Mouse (Mus musculus) layer of hippocampus, postnatal 10 days (tissue): ENCODE measurements around the gene Xxylt1. TPM values are rescaled to one million over a fixed set of nuclear protein-coding genes. Genes with fewer than 3 reads are reported as not detected.

Experiments used
- DNase-seq, 2 experiments: peaks; one replicate each; pipeline ENCODE4 v3.0.0; 2021; ENCODE audit warnings: low spot score in 2 of 2
- total RNA-seq, 2 experiments: library from RNA; stranded (reverse); gene quantifications; 2 replicates each; pipeline ENCODE4 v1.2.3; 2021

The Xxylt1 gene
- total RNA-seq, 2 experiments from 2014 or later = 21.8 to 22.6 TPM

DNA sequence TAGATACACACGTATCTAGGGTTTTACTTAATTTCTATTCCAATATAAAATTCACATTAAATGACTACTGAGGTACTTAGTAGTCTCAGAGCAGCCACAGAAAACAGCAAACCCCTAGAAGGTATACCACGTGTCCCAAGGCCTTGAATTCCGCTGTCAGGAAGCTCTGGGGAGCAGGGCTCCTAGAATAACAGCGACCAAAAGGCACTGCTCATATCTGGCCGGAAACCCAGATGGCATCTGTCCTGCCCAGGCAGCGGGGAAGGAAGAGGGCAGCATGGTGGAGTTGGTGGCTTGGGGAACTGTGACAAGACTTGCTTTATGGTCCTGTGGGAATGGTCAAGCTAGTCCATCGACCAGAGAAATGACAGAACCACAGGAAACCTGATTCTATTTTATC lies 86.9 kb downstream of the Xxylt1 start:
- DNase-seq = no peak

DNA sequence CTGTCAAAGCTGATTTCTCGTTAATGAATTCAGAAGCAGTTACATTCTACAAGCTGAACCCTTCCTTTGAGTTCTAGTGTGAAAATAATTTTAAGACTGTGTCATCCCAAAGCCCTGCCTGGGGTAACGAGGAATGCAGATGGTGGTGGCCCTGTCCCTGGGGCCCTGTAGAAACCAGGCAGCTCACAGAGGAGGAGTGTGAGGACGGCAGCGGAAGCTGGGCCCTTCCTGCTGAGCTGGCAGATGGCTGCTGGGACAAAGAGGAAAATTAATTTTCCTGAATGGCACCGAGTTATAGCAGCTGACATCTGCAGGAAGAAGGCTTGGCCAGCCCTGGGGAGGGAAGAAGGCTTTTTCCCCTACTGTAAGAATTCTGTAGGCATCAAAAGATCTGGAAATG lies 88.7 kb downstream of the Xxylt1 start:
- DNase-seq = no peak

DNA sequence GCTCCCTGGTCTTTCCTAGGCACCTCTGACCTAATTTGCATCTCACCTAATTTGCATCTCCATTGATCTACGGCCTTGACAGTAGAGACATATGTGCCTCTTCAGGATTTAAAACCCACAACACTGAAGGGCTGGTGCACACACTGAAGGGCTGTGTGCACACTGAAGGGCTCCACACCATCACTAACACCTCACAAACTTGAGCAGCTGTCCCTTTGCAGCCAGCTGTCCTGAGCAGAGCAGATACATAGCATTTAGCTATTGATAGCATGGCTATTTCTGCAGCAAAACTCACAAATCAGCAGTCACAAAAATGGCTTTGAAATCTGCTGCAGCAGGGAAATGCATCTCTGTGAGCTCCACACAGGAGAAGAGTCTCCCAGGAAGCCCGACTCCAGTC lies 90.6 kb downstream of the Xxylt1 start:
- DNase-seq = no peak

DNA sequence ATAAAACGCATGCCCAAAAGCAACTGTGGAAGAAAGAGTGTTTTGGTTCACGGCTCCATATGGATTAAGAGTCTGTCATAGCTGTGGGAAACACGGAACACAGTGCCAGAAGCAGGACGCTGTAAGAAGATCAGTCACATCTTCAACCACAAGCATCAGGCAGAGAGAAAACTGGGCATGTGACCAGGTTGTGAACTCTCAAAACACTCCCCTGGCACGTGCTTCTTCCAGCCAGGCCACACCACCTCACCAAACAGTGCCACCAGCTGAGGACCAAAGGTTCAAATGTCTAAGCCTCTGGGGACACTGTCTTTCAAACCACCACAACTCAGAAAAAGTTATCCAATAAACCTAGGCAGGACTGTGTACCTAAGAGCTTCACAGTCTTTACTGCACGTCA lies 93.0 kb downstream of the Xxylt1 start:
- no peak for DNase-seq

DNA sequence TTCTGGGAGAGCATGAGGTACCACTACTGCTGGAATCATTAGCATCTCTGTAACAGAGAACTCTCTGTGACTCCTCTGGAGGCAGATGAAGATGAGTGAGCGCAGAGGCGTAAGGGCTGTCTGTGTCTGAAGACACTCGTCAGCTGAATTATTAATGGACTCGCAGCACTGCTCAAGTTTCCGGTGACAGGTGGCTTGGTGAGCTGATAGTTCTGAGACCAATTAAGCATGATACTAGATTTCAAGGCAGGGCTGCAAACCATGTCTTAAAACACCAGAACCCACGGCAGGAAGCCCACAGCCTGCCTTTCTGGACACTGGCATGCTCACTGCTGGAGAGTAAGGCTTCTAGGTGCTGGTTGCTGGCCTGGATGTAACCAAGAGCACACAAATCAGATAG lies 93.5 kb downstream of the Xxylt1 start:
- no peak for DNase-seq

DNA sequence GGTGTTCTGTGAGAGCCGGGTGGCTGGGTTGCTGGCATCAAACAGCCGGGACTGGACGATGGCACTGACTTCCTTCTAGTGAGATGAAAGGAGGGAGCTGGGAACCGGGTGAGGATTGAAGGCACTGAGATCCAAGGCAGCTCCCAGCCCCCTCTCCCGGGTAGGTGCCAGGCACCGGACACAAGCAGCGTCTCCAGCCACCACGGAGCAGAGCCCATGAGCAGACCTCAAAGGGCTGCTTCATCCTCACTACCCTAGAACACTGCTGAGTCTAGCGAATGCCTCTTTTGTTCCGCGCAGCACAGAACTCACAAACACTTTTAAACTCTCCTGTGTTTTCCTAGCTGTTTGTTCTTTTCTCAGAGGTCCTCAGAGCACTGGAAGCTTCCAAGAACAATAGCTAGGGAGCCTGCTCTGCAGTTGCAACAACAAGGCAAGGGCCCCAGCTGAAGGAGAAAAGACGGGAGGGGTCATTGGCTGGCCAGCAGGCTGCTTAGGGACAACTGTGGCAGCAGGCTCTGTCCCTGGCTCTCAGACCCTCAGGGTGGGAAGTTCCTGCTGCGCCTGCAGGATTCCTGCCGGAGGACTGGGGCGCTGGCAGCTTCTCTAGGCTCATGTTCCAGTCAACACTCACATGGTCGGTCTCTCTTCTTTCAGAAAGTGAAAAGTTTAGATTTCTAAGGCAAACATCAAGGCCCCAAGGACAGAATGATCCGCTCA lies 96.2 kb downstream of the Xxylt1 start:
- DNase-seq = peak in 1 of 2 experiments; percentile 48

DNA sequence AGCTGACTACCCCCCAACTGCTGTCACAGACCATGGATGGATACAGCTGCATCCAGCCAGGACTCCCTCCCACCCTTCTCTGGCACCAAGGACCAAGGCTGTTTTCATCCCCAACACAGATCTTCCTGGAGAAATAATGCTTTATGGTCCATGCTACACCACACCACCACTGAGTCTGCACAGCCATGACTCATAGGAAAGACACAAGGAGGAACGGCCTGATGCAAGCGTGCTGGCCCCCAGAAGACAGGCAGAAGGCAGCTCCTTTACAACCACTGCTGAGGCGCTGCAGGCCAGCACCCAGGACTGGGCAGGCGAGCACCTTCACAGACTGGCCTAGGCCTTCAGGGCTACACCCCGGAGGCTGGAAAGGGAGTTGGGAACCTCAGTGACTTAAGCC lies 97.1 kb downstream of the Xxylt1 start:
- DNase-seq = no peak

DNA sequence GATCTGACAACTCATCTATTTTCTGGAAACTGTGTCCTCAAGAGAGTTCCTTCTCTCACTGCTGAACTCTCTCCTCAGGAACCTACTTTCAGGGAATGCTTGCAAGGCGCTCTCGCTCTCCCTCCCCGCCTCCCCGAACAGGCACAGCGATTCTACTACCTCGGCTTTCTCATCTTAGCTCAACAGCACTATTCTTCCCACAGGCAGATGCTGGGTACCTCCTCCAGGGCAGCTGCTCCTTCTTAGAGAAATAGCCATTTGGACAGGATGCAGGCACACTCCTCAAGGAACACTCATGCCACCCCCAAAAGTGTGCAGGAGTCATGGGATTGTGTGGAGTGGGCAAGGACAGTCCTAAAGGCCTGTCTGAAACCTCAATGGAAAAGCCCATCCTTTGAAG lies 97.5 kb downstream of the Xxylt1 start:
- no peak for DNase-seq

DNA sequence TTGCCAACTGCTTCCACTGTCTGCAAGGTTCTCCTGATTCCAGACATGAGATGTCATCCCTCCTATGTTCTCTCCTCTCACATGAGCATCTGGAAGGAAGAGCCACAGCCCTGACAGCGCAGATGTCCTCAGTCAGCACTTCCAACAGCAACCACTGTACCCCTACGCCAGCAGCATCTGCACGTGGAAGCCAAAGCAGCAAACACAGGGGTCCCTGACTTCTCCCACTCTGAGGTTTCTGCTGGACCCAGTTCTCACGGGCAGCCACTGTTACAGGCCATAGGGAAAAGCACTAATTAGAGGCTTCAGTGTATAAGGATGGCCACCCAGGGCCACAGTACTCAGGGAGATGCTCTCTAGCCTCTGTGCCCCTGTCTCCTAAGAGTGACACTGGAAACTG lies 98.0 kb downstream of the Xxylt1 start:
- no peak for DNase-seq

DNA sequence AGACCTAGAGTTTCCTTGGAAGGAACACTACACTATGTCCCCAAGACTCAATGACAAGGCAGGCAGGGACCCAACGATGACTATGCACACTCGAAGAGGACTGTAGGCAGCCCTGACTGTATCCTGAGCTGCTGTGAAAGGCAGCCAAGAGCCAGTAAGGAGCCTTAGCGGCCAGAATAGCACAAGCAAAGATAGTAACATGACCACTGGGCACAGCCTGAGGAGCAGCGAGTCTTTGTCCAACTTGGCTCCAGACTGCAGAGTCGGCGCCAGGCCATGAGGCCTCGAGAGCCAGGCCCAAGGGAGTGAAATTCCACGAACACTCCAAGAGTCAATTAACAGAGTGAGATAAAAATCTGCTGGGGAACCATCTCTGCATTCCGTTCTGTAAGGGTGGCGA lies 99.9 kb downstream of the Xxylt1 start:
- peak; percentile 54 to 65 for DNase-seq

DNA sequence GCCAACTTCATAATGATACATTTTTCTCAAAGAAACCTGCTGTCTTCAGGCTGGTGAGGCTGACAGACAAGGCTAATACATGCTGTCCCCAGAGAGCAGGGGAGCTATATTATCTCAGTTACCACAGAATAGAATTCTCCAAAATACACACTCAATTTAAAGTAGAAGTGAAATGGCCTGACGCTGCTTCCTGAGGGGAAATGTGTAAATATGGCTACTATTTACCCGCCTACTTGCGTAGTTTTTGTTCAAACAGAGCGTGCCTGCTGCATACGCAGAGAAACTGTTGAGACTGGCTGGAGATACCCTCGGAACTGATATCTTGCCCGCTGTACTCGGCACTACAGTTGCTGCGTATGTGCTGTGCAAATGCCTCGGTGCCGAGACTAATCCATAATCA lies 101.3 kb downstream of the Xxylt1 start:
- no peak for DNase-seq

DNA sequence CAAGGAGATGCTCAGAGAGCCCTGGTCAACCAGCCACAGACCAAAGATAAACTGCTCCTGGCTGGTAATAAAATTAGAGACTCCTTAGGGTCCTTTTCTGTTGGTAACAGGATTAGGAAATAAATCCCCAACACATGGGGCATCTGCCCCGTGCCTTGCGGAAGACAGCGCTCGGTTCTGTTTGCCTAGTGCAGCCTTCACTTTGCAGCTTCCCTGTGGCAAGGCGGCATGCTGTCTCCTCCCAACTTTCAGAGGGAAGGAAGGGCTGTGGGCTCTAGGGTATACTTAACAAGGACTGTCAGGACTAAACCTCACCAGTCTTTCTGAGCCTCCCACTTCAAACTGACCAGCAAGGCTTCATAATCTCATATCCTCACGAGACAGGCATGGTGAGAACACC lies 103.5 kb downstream of the Xxylt1 start:
- DNase-seq = no peak

DNA sequence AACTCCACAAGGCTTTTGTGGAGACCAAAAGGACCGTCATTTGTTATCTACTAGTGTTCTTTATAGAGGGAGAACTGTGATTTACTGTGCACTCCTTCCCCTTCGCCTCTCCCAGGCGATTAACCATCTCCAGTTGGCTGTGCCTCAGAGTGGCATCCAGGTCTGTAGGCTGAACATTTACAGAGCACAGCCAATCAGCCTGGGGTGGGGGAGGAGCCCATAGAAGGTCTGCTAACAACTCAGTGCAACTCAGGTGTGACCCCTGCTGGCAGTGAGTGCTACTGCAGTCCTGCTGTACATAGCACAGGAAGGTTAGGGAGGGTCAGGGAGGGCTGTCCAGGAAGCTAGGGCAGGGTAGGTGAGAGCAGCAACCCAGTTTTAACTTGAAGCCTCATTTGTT lies 104.0 kb downstream of the Xxylt1 start:
- peak; percentile 93 to 94 for DNase-seq

DNA sequence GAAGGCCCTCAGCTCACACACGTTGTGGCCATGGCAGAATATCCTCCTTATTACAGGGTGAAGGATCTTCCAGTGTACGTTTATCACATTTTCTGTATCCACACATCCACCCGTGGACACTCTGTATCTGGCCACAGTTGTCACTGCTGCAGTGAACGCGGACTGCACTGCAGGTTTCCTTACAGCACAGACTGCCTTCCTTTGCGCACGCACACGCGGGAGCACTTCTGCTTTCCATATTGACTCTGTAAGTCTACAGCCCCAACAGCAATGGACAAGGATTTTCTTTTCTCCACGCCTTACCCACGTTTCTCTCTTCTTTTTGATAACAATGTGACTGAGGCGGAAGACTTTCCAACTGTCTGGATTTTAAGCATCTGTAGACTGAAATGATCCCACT lies 106.7 kb downstream of the Xxylt1 start:
- no peak for DNase-seq

DNA sequence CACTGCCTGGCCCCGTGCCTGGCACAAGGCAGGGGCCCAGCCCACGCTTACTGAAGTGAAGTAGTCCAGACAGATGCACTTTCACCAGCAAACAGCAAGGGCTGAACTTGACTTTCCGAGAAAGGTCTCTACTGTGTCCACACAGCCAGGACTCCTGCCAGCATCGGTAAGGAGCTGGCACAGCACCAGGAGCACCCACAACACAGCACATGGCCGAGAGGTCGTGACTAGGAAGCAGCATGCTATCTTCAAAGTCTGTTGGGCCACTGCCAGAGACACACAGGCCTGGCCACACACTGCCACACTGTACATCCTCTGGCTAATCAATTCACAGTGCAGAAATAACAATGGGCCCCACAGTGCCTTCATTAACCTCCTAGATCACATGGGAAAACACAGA lies 107.8 kb downstream of the Xxylt1 start:
- DNase-seq = no peak

DNA sequence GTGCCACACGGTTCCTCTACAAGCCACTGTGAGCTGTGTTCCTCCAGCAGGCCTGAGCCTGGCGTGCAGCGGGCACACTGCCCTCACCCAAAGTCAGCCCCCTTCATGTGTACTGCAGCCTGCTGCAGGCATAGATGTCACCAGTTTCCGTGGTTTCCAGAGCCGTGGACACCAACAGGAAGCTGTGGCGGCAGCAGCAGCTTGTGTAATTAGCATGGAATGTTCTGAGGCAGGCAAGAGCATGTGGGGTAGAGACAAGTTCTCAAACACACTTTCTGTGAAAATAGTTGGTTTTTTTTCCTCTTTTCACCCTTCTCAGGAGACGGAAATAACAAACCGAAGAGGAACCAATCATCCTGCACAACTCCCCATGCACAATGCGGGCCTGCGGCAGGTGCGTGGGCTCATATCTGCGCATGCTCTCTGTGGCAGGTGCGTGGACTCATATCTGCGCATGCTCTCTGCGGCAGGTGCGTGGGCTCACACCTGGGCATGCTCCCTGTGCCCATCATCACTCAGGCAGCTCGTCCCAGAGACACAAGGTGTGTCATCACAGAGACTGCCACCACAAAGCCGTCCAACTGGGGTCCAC lies 109.2 kb downstream of the Xxylt1 start:
- DNase-seq = peak; percentile 31

DNA sequence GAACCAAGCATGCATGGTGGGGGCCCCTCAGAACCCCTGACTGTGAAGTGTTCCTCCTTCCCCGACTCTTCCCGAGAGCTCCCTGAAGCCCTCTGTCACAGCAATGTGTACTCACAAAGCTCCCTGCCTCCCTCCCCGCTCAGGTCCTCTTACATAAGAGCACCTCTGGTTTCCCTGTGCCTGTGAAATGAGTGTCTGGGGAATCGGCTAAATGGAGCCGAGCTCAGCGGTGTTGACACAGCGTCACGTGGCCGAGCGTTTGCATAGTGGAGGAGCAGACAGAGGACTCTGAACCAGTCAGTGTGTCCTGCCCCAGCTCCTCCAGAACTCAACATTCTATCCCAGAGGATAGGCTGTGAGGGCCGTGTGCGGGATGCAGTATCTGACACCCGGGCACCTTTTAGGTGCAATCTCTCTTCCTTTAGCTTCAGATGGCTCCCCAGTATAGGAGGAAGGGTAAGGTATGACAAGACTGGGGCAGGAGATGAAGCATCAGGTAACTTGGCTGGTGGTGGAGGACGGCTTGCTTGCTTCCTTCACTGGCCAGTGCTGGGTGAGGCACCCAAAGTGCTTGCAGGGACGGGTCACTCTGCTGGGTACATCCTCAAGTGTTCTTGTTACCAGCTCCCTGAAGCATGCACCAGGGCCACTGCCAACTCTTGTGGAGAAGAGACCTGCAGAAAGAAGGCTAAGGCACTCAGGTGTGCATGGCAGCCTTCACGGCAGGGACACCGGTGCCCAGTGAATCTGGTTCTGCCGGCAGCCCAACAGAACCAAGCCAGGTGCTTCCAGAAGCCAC lies 111.8 kb downstream of the Xxylt1 start:
- no peak for DNase-seq

DNA sequence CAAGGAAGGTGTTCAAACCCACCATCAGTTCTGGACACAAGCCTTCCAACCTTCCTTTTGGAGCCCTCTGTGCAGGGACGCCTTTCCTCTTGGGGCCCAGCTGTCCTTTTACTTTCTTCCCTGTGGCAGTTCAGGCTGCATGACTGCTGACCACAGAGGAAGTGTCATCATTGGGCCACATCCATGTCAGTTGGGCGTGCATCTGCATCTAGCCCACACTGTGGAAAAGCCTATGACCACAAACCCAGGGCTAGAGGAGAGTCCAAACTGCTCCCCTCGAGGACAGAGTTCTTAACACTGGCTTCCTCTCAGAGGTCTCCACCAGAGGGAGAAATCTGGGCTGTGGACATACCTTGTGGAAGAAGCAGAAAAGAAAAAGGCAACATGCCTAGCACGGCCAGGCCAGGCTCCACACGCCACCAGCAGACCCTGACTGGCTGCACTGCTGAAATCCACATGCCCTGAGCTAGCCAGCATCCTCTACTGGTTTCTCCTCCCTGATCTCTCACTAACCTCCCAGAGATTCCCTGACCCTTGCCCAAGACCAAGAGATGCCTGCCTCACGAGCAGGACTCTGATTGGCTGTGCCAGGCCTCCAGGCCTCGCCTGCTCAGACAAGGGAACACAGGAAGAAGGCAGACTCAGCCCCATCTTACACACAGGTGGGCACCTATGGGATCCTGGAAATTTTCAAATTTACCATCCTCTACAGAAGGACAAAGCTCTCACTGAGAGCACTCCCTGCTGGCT lies 112.7 kb downstream of the Xxylt1 start:
- DNase-seq = no peak

DNA sequence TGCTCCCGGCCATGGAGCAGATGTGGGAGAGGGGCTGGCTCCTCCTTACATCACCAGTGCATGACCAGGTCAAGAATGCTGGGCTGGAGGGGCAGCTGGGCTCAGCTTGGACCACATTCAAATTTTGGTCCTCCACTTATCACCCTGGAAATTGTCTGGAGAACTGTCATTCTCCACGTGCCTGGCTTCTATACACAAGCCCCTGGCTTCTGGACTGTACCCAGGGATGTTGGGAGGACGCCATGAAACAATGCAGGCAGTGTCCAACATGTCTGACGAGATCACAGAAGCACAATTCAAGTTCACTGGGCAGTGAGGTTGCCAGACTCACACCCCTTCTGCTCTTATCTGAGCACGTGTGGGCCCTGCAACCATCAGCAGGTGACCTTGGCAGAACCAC lies 114.5 kb downstream of the Xxylt1 start:
- peak in 1 of 2 experiments; percentile 50 for DNase-seq

DNA sequence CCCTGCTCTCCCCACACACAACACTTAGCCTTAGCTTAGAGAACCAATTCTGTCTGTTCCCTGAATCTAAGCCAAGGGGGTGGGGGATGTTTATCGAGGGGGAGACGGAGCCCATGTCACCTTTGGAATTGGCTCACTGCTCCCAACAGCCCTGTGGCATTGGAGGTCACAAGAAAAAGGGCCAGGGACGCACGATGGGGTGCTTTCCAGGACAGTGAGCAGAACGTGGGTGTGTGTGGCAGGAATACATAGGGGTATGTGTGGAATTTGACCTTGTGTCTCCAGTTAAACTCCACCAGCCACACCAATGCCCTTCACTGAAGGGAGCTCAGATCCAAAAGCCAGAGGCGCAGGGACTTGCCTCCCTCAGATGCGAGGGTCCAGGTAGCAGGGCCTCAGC lies 116.3 kb downstream of the Xxylt1 start:
- DNase-seq = no peak

DNA sequence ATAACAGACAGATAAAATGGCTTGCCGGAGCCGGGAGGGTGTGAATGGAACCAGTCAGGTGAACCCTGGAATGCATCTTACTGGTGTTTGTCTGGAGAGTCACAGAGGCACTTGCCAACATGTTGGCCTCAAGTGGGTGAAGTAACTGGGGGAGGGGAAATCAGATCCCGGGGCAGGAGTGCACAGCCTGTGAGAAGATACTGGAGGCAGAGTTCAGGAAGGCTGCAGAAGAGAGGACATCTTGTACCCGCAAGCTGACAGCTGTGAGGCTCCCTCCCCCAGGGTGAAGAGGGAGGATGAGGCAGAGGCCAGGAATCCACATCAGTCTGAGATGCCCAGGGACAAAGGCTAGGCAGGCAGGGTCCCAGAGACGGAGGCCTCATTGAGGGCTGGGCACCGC lies 116.8 kb downstream of the Xxylt1 start:
- DNase-seq = no peak

DNA sequence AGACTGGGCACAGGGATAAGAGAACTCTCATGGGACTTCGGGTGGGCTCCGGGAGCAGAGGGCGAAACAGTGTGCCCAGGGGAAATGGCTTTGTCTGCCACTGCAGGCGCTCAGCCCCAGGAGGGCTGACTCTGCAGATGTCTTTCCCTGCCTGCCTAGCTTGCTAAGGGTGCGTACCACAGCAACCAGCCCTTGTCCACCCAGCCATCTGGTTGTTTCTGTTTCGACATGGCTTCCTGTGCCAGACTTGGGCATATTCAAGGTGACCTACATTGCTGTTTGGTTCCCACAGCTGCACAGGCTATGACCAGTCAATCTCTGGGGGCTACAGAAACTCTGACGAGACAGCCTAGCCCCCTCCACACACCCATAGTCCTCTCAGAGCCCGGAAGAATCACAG lies 118.7 kb downstream of the Xxylt1 start:
- DNase-seq = no peak
